Mouse (Mus musculus) midbrain, embryonic 12.5 days (tissue): Measurements from ENCODE around the gene Ap2m1. TPM values are rescaled to one million over a fixed set of nuclear protein-coding genes. Genes with fewer than 3 reads are reported as not detected.

Experiments
- ATAC-seq: fragments of 200-750 bp; cut with Nextera tagmentation; 2 replicates; pipeline ENCODE4 v1.8.0; 2017; ENCODE audit warnings: low read depth, moderate TSS enrichment, moderate library complexity; ENCODE audit not compliant: low FRiP score
- H3K27ac ChIP-seq: fragments of 300-500 bp; sonication (generic); replicated peaks from 2 replicates; pipeline ENCODE4 v1.5.1; 2016; ENCODE audit warnings: mild to moderate bottlenecking
- H3K27me3 ChIP-seq: fragments of 300-500 bp; sonication (generic); 2 replicates; pipeline ENCODE4 v1.6.1; 2016; ENCODE audit warnings: mild to moderate bottlenecking
- H3K36me3 ChIP-seq: fragments of 300-500 bp; sonication (generic); 2 replicates; pipeline ENCODE4 v1.6.1; 2016
- H3K4me1 ChIP-seq: fragments of 300-500 bp; sonication (generic); 2 replicates; pipeline ENCODE4 v1.6.1; 2016
- H3K4me2 ChIP-seq: fragments of 300-500 bp; sonication (generic); replicated peaks from 2 replicates; pipeline ENCODE4 v1.6.1; 2016; ENCODE audit warnings: mild to moderate bottlenecking, moderate library complexity
- H3K4me3 ChIP-seq: fragments of 300-500 bp; sonication (generic); 2 replicates; pipeline ENCODE4 v1.5.1; 2016; ENCODE audit warnings: mild to moderate bottlenecking
- H3K9ac ChIP-seq: fragments of 300-500 bp; sonication (generic); replicated peaks from 2 replicates; pipeline ENCODE4 v1.6.1; 2016; ENCODE audit warnings: mild to moderate bottlenecking, moderate library complexity
- H3K9me3 ChIP-seq: fragments of 300-500 bp; sonication (generic); 2 replicates; pipeline ENCODE4 v1.6.1; 2016; ENCODE audit warnings: mild to moderate bottlenecking
- WGBS: fragments of 180-500 bp; shearing (Covaris S2); methylation state at CpG from one replicate; pipeline ENCODE4 v1.1.7; 2016; 5-methylcytosine and 5-hydroxymethylcytosine counted together
- polyA plus RNA-seq: library from polyadenylated mRNA; unstranded; fragments of >200 nt; fragmentation: Nextera tagmentation; extraction: Ambion mirVana; gene quantifications from 2 replicates; pipeline ENCODE4 v1.2.1, GENCODE M21; 2016

Gene Ap2m1
- polyA plus RNA-seq, 1 experiment from 2014 or later, result 914 TPM

DNA sequence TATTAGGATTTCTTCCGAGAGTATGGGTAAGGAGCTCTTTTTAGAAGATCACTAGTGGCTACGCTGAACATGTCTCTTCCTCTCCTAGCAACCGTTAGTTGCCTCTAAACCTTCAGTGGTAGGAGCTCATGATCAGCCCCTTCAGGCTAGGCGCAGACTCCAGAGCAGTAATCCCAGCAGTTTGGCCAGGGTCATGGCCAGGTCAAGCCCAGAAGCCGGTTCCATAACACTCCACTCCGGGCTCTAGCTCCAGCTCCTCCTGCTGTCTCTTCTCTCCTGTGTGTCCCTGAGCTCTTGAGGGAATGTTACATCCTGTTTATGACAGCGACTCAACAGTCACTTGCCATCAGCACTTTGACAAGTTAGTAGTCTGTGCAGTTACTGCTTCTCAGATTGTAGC is 22.1 kb downstream of the Ap2m1 start:
- no peak overlapping the region for H3K27ac ChIP-seq
- ATAC-seq, result no peak
- H3K4me3 ChIP-seq, result no peak overlapping the region
- H3K4me1 ChIP-seq, result no peaks in the 10 kb centered on the region
- 79% methylated on average over 7 of the region's 7 CpGs for WGBS
- H3K36me3 ChIP-seq, result peaks cover 78% of the 10 kb centered on the region
- no peak overlapping the region for H3K9ac ChIP-seq
- no peaks in the 10 kb centered on the region for H3K9me3 ChIP-seq
- H3K4me2 ChIP-seq, result no peak overlapping the region
- H3K27me3 ChIP-seq, result no peaks in the 10 kb centered on the region

DNA sequence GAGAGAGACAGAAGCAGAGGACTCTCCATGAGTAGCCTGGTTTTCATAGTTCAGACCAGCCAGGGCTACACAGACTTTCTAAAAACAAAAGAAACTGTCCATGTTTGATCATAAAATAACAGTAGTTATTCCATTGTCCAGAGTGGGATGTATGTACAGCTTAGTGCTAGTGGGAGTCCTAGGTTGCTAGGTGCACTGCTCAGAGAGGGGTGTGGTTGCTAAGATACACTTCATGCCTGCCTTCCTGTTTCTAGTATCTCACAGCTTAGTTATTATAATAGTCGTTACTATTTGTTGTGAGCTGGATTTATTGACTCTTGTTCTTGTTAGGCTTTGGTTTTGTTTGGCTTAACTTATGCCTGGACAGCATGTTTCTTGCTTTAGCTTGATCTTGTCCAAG is 29.8 kb downstream of the Ap2m1 start:
- Histone ChIP-seq H3K9me3 (no peaks in the 10 kb centered on the region), H3K4me2 (no peak overlapping the region), H3K4me3 (no peak overlapping the region), H3K36me3 (peaks cover 30% of the 10 kb centered on the region), H3K27me3 (no peaks in the 10 kb centered on the region), H3K4me1 (no peaks in the 10 kb centered on the region), H3K9ac (no peak overlapping the region), H3K27ac (no peak overlapping the region)
- ATAC-seq, result no peak
- WGBS, result 63% methylated on average over 1 of the region's 1 CpGs

DNA sequence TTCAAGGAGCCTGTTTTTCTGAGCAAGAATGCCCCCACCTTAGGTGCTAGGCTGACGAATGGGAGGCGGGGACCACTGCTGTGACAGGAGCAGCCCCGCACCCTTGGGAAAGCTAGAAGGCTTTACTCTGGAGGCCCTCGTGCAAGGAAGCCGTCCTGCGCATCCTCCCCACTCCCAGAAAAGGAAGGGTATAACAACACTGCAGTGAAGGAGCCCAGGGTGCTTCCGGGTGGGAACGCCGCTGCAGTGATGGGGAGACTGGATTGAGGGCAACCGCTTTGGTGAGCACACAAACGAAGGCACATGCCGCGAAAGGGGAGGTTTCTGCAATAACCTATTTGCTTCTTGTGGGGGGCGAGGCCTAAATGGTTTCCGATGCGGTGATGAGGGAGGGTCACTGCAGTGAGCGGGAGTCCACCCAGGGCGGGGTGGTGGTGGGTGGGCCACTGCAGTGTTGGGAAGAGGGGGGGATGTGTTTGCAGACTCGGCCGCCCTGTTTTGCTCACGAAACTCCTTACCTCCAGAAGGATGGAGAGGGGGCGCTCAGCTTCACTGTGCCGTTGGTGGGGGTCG is 54.2 kb downstream of the Ap2m1 start, which contains the start of gene Vwa5b2:
TSS of gene Vwa5b2 (plus strand) at position 106 of the 573 bp plus-strand sequence.
- 1% methylated on average over 24 of the region's 24 CpGs for WGBS
- peak; percentile 79 for ATAC-seq
- Histone ChIP-seq H3K27me3 (peaks cover 72% of the 10 kb centered on the region), H3K27ac (no peak within 1 kb of the TSS), H3K4me1 (peaks cover 24% of the 10 kb centered on the region), H3K9ac (peak within 1 kb of the TSS; percentile 61), H3K4me3 (peak within 1 kb of the TSS; percentile 51), H3K4me2 (peak within 1 kb of the TSS; percentile 80), H3K9me3 (no peaks in the 10 kb centered on the region), H3K36me3 (no peaks in the 10 kb centered on the region)

DNA sequence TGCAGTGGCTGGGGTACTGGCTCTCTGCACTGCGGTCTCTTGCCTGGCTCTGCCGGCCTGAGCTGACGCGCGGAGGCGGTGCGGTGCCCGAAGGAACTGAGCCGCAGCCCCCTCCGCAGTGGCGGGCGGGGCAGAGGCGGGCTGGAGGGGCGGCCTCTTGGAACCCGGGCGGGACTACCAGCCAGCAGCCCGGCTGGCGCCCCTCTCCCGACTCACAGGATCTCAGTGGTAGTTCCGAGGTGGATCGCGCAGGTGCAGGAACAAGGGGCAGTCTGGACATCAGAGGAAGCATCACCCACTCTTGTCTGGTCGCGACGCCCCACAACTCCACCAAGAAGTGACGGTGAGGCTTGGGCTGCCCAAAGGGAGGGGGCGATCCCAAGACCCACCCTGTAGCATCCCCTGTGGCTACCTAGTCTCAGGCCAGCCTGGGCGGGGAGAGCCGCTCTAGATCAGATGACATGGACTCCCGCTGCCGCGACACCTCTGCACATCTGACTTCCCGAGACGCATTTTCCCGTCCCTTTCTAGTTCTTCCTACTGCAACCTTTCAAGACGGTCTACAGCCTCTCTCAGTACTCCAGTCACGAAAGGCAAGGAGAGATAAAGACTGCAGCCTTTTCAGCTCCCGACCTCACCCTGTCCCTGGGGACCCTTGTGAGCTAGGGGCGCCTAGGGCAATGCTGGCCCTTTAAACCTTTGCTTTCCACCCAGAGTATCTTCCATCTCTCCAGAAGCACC is 54.8 kb downstream of the Ap2m1 start:
- Histone ChIP-seq H3K9me3 (no peaks in the 10 kb centered on the region), H3K36me3 (no peaks in the 10 kb centered on the region), H3K4me3 (peak overlapping the region; percentile 51), H3K4me2 (peak overlapping the region; percentile 80), H3K4me1 (peaks cover 24% of the 10 kb centered on the region), H3K27me3 (peaks cover 75% of the 10 kb centered on the region), H3K27ac (no peak overlapping the region), H3K9ac (peak overlapping the region; percentile 61)
- WGBS, result under 1% methylated on average over 35 of the region's 39 CpGs
- ATAC-seq, result peak; percentile 87

DNA sequence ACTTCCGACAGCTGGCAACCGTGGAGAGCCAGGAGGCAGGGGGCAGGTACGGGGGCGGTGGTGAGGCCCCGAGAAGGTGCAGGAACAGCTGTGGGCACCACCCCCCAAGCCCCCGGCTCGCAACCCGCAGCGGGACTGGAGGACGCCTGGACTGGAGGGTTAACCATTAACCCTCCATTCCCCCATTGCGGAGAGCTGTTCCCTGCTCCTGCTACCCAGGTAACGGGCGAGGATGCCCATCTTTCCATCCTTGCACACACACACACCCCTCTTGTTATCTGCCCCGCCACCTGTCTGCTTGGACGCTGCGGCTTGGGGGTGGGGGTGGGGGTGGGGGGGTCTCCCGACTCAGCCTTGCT is 55.4 kb downstream of the Ap2m1 start:
- Histone ChIP-seq H3K4me3 (peak overlapping the region; percentile 51), H3K9ac (no peak overlapping the region; the same call in 1 of the 2 replicates), H3K4me2 (peak overlapping the region; percentile 80), H3K9me3 (no peaks in the 10 kb centered on the region), H3K36me3 (no peaks in the 10 kb centered on the region), H3K27me3 (peaks cover 75% of the 10 kb centered on the region), H3K4me1 (peaks cover 24% of the 10 kb centered on the region), H3K27ac (no peak overlapping the region)
- no peak for ATAC-seq
- WGBS, result 4% methylated on average over 16 of the region's 17 CpGs

GRCm38 (mm10) chr16:20591076-20591705 is 55.9 kb downstream of the Ap2m1 start:
- peak overlapping the region; percentile 51 for H3K4me3 ChIP-seq
- WGBS, result 4% methylated on average over 48 of the region's 48 CpGs
- H3K9ac ChIP-seq, result no peak overlapping the region
- H3K27me3 ChIP-seq, result peaks cover 78% of the 10 kb centered on the region
- peaks cover 24% of the 10 kb centered on the region for H3K4me1 ChIP-seq
- no peak for ATAC-seq
- no peak overlapping the region for H3K27ac ChIP-seq
- no peaks in the 10 kb centered on the region for H3K9me3 ChIP-seq
- H3K36me3 ChIP-seq, result no peaks in the 10 kb centered on the region
- peak overlapping the region; percentile 80 for H3K4me2 ChIP-seq

Other genes starting within 250 kb of the Ap2m1 start
- 95.0 and 95.2 TPM in 2 replicates for gene Parl, start 233.1 kb upstream of the Ap2m1 start, polyA plus RNA-seq
- gene Cyp2ab1, start 210.1 kb upstream of the Ap2m1 start, polyA plus RNA-seq, result not detected in 2 replicates
- 122 and 138 TPM in 2 replicates for gene Abcc5, start 109.1 kb upstream of the Ap2m1 start, polyA plus RNA-seq
- gene Eif2b5, start 36.7 kb upstream of the Ap2m1 start, polyA plus RNA-seq, result 120 and 136 TPM in 2 replicates
- 49.1 and 52.6 TPM in 2 replicates for gene Dvl3, start 18.5 kb upstream of the Ap2m1 start, polyA plus RNA-seq
- 76.5 and 77.9 TPM in 2 replicates for gene Abcf3, start 13.1 kb downstream of the Ap2m1 start, polyA plus RNA-seq
- gene Vwa5b2, start 54.0 kb downstream of the Ap2m1 start, polyA plus RNA-seq, result 6.0 and 7.5 TPM in 2 replicates
- 19.0 and 22.1 TPM in 2 replicates for gene Eef1akmt4, start 76.1 kb downstream of the Ap2m1 start, polyA plus RNA-seq
- gene Gm49333, start 76.1 kb downstream of the Ap2m1 start, polyA plus RNA-seq, result 0.45 TPM in 1 of 2 replicates, not detected in the other
- 42.6 TPM in 2 replicates for gene Alg3, start 76.3 kb downstream of the Ap2m1 start, polyA plus RNA-seq
- 8.8 and 9.8 TPM in 2 replicates for gene Camk2n2, start 85.8 kb downstream of the Ap2m1 start, polyA plus RNA-seq
- gene Ece2, start 94.3 kb downstream of the Ap2m1 start, polyA plus RNA-seq, result 7.8 and 9.7 TPM in 2 replicates
- gene Psmd2, start 116.2 kb downstream of the Ap2m1 start, polyA plus RNA-seq, result 432 and 443 TPM in 2 replicates
- gene Eif4g1, start 132.8 kb downstream of the Ap2m1 start, polyA plus RNA-seq, result 191 and 210 TPM in 2 replicates
- gene Fam131a, start 157.8 kb downstream of the Ap2m1 start, polyA plus RNA-seq, result 17.9 and 18.0 TPM in 2 replicates
- gene Polr2h, start 182.2 kb downstream of the Ap2m1 start, polyA plus RNA-seq, result 84.5 and 87.6 TPM in 2 replicates
- 30.7 and 32.8 TPM in 2 replicates for gene Clcn2, start 182.3 kb downstream of the Ap2m1 start, polyA plus RNA-seq
- 4.8 and 5.3 TPM in 2 replicates for gene Chrd, start 197.6 kb downstream of the Ap2m1 start, polyA plus RNA-seq
- gene Thpo, start 199.0 kb downstream of the Ap2m1 start, polyA plus RNA-seq, result 0.43 and 0.63 TPM in 2 replicates